Mouse (Mus musculus) lung, adult 2 months (tissue): ENCODE data around the gene Ampd2.

Experiments used
- CTCF ChIP-seq: fragments of 200-500 bp; IDR thresholded peaks from 2 replicates; pipeline ENCODE4 v1.5.1; 2011; ENCODE audit warnings: mild to moderate bottlenecking, low read length, control low read depth; ENCODE audit not compliant: insufficient read depth
- POLR2A ChIP-seq: fragments of 200-500 bp; IDR thresholded peaks from 2 replicates; pipeline ENCODE4 v1.6.1; 2011; ENCODE audit warnings: low read depth, mild to moderate bottlenecking, control low read depth, low read length, borderline replicate concordance; ENCODE audit errors: extremely low read depth

GRCm38 (mm10) chr3:108131216-108131615, 44.8 kb upstream of the Ampd2 start:
- TF ChIP-seq POLR2A, result no peak
- TF ChIP-seq CTCF, result no peak
